Mouse (Mus musculus) embryonic facial prominence, embryonic 11.5 days (tissue): Measurements from ENCODE around the gene Abcd2. TPM values are rescaled to one million over a fixed set of nuclear protein-coding genes. Genes with fewer than 3 reads are reported as not detected.

Experiments used
- ATAC-seq: fragments of 200-750 bp; cut with Nextera tagmentation; replicated peaks from 2 replicates; pipeline ENCODE4 v1.8.0; 2017; ENCODE audit warnings: low read depth; ENCODE audit not compliant: insufficient number of reproducible peaks, low FRiP score, low TSS enrichment
- DNase-seq: peaks from one replicate; pipeline ENCODE4 v3.0.0-alpha.2; 2015; ENCODE audit warnings: low spot score
- H3K27ac ChIP-seq: fragments of 300-500 bp; sonication (generic); replicated peaks from 2 replicates; pipeline ENCODE4 v1.5.1; 2014; ENCODE audit warnings: mild to moderate bottlenecking, low read depth, low read length, control low read depth
- H3K27me3 ChIP-seq: fragments of 300-500 bp; sonication (generic); 2 replicates; pipeline ENCODE4 v1.6.1; 2014; ENCODE audit warnings: mild to moderate bottlenecking, low read length, moderate library complexity, mixed read lengths; ENCODE audit not compliant: control insufficient read depth, insufficient read depth
- H3K36me3 ChIP-seq: fragments of 300-500 bp; sonication (generic); replicated peaks from 2 replicates; pipeline ENCODE4 v1.6.1; 2014; ENCODE audit warnings: low read depth, mild to moderate bottlenecking, low read length, moderate library complexity, mixed read lengths; ENCODE audit not compliant: control insufficient read depth, insufficient read depth
- H3K4me1 ChIP-seq: fragments of 300-500 bp; sonication (generic); 2 replicates; pipeline ENCODE4 v1.6.1; 2014; ENCODE audit warnings: low read length, mixed read lengths; ENCODE audit not compliant: control insufficient read depth, insufficient read depth
- H3K4me2 ChIP-seq: fragments of 300-500 bp; sonication (generic); 2 replicates; pipeline ENCODE4 v1.6.1; 2014; ENCODE audit warnings: low read depth, mild to moderate bottlenecking, control low read depth, low read length, moderate library complexity
- H3K4me3 ChIP-seq: fragments of 300-500 bp; sonication (generic); 2 replicates; pipeline ENCODE4 v1.5.1; 2014; ENCODE audit warnings: low read depth, low read length, control low read depth
- H3K9ac ChIP-seq: fragments of 300-500 bp; sonication (generic); replicated peaks from 2 replicates; pipeline ENCODE4 v1.6.1; 2014; ENCODE audit warnings: mild to moderate bottlenecking, control low read depth, low read length
- H3K9me3 ChIP-seq: fragments of 300-500 bp; sonication (generic); replicated peaks from 2 replicates; pipeline ENCODE4 v1.6.1; 2016; ENCODE audit warnings: mild to moderate bottlenecking, low read length, inconsistent platforms, mixed read lengths; ENCODE audit not compliant: control insufficient read depth
- WGBS: fragments of 180-500 bp; shearing (Covaris S2); extraction: QIAGEN DNeasy Blood & Tissue Kit; methylation state at CpG from one replicate; pipeline ENCODE4 v1.1.7; 2014; 5-methylcytosine and 5-hydroxymethylcytosine counted together
- polyA plus RNA-seq: library from polyadenylated mRNA; unstranded; fragments of >200 nt; fragmentation: Nextera tagmentation; extraction: Ambion mirVana; gene quantifications from 2 replicates; pipeline ENCODE4 v1.2.1, GENCODE M21; 2014

Abcd2 gene
- polyA plus RNA-seq, 1 experiment from 2014 or later: 10.1 TPM

DNA sequence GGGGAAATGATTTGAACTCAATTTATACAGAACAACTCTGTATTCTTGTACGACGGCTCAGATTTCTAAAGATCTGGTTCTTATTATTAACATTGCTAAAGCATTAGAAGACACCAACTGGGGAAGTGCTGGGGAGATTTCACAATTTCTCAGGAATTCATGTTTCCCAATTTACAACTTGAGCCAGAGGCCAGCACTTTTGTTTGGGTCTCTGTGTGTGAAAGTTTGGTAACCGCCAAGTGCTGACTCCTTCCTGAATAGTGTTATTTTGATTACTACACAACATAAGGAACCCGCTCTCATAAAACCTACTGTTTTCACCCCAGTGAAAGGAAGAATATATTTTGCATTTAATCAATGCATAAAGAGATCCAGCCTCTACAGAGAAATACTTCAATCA is 19.4 kb downstream of the Abcd2 start:
- Histone ChIP-seq H3K4me3 (no peak overlapping the region), H3K4me1 (no peaks in the 10 kb centered on the region), H3K9ac (no peak overlapping the region), H3K27ac (no peak overlapping the region), H3K9me3 (no peaks in the 10 kb centered on the region), H3K27me3 (no peaks in the 10 kb centered on the region), H3K36me3 (no peaks in the 10 kb centered on the region), H3K4me2 (no peak overlapping the region)
- WGBS: 49% methylated on average over 4 of the region's 4 CpGs
- DNase-seq (peak; percentile 69), ATAC-seq (no peak)

- H3K27ac ChIP-seq: 0 out of 2 replicates have a peak overlapping the region, but pooled peaks have one; percentile 20
- H3K27me3 ChIP-seq: no peaks in the 10 kb centered on the region
- H3K9ac ChIP-seq: no peak overlapping the region
- H3K4me3 ChIP-seq: no peak overlapping the region
- no peaks in the 10 kb centered on the region for H3K9me3 ChIP-seq
- DNase-seq: no peak
- ATAC-seq: no peak
- H3K36me3 ChIP-seq: no peaks in the 10 kb centered on the region
- no peak overlapping the region for H3K4me2 ChIP-seq
- WGBS: 71% methylated on average over 4 of the region's 4 CpGs
- H3K4me1 ChIP-seq: no peaks in the 10 kb centered on the region
These were observed 20.3 kb downstream of the Abcd2 start for GRCm38 (mm10) chr15:91171332-91171731.

DNA sequence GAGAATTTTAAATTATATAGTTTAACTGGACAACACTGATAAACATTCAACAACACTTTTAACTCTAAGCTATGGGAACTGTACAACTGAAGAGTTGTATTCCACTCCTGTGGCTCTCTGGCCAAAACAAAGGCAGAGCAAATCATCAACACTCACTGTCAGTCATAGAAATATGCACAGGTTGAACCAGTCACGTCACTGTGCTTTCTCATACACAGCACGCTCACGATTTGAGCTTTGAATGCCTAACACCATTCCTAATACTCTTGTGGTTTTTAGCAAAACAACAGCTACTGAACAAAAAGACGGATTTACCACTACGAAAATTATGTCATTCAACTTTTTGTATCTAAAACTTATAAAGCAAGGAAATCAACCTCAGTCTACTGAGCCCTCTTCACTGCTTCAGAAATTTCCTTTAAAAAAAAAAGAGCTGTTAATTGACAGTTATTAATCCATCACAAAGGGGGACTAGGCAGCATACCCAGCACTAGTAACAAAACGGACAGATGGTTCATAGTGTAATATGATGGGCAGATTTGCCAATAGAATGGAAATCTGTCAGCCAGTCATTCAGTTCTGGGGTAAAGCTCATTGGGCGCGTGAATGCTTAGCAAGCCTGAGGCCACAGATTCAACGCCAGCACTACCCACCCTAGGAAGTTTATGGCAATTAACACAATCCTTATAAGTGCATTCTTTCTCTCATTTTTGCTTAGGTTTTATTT is 20.8 kb downstream of the Abcd2 start:
- no peak overlapping the region for H3K4me2 ChIP-seq
- H3K36me3 ChIP-seq: no peaks in the 10 kb centered on the region
- H3K27ac ChIP-seq: no peak overlapping the region
- DNase-seq: no peak
- ATAC-seq: no peak
- no peak overlapping the region for H3K4me3 ChIP-seq
- H3K27me3 ChIP-seq: no peaks in the 10 kb centered on the region
- H3K4me1 ChIP-seq: no peaks in the 10 kb centered on the region
- WGBS: 78% methylated on average over 9 of the region's 9 CpGs
- H3K9me3 ChIP-seq: no peaks in the 10 kb centered on the region
- H3K9ac ChIP-seq: no peak overlapping the region

- H3K4me3 ChIP-seq: no peak overlapping the region
- 89% methylated on average over 13 of the region's 13 CpGs for WGBS
- DNase-seq (no peak), ATAC-seq (no peak)
- no peaks in the 10 kb centered on the region for H3K36me3 ChIP-seq
- no peaks in the 10 kb centered on the region for H3K9me3 ChIP-seq
- no peak overlapping the region for H3K9ac ChIP-seq
- H3K4me1 ChIP-seq: no peaks in the 10 kb centered on the region
- no peaks in the 10 kb centered on the region for H3K27me3 ChIP-seq
- no peak overlapping the region for H3K4me2 ChIP-seq
- no peak overlapping the region for H3K27ac ChIP-seq
These were observed 23.6 kb downstream of the Abcd2 start for GRCm38 (mm10) chr15:91167850-91168562.

DNA sequence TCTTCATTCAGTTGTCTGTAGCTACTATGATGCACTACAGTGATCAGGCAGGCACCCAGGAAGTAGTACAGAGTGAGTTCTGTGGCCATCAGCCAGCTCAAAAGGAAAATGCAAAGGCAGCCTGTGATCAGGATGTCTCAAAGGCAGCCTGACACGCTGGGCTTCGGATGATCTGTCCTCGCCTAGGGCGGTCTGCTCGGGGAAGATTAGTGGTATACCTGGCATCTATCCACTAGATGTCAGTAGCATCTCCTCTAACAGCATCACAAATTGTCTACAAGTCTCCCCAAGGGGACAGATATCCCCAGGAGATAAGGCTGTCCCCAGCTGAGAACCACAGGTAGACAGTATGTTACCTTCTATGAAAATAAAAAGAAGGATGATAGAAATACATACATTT is 26.6 kb downstream of the Abcd2 start:
- H3K9me3 ChIP-seq: no peaks in the 10 kb centered on the region
- WGBS: 9% methylated on average over 5 of the region's 5 CpGs
- no peak overlapping the region for H3K4me3 ChIP-seq
- no peaks in the 10 kb centered on the region for H3K4me1 ChIP-seq
- no peak overlapping the region for H3K9ac ChIP-seq
- no peaks in the 10 kb centered on the region for H3K36me3 ChIP-seq
- H3K27me3 ChIP-seq: no peaks in the 10 kb centered on the region
- H3K27ac ChIP-seq: no peak overlapping the region
- ATAC-seq: no peak
- DNase-seq: peak; percentile 56
- H3K4me2 ChIP-seq: no peak overlapping the region

DNA sequence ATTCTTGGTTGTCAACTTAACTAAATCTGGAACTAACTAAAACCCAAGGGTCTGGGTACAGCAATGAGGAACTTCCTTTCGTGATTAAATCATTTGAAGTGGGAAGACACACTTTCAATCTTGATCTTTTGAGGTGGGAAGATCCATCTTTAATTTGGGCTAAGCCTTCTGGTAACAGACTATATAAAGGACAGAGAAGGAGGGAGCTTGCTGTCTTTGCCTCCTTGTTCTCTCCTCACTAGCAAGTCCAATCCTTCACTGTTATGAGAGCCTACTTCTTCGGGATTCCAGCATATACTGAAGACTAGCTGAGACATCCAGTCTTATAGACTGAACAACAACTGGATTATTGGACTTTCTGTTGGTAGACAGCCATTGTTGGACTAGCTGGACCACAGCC is 28.1 kb downstream of the Abcd2 start:
- no peak for ATAC-seq
- H3K9ac ChIP-seq: no peak overlapping the region
- WGBS: 73% methylated on average over 2 of the region's 2 CpGs

DNA sequence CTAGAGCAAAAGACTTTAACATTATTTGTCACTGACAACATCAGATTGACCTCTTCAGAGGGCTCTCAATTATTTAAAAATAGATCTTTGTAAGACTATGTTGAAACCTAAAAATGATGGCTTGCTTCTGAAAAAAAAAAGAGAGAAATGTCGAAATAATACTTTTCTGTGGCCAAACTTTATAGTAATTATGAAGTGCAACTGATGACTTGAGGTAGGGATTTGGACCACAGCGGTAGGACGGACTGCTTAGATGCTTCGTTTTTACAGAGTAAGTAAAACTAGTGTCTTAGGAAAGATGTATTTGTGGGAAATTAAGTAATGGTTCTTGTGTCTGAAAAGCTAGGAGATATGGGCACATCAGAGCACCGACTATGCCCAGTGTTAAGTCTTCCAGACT is 30.4 kb downstream of the Abcd2 start:
- no peaks in the 10 kb centered on the region for H3K27me3 ChIP-seq
- H3K9ac ChIP-seq: no peak overlapping the region
- H3K9me3 ChIP-seq: no peaks in the 10 kb centered on the region
- H3K4me2 ChIP-seq: no peak overlapping the region
- H3K4me1 ChIP-seq: no peaks in the 10 kb centered on the region
- no peak overlapping the region for H3K27ac ChIP-seq
- WGBS: 90% methylated on average over 5 of the region's 5 CpGs
- DNase-seq: no peak
- no peaks in the 10 kb centered on the region for H3K36me3 ChIP-seq
- H3K4me3 ChIP-seq: no peak overlapping the region
- no peak for ATAC-seq

More for the DNA sequence above, 28.1 kb downstream of the Abcd2 start:
- no peak overlapping the region for H3K4me2 ChIP-seq
- no peak overlapping the region for H3K4me3 ChIP-seq
- no peaks in the 10 kb centered on the region for H3K27me3 ChIP-seq
- H3K9me3 ChIP-seq: no peaks in the 10 kb centered on the region
- H3K27ac ChIP-seq: no peak overlapping the region
- DNase-seq: no peak
- H3K36me3 ChIP-seq: no peaks in the 10 kb centered on the region
- H3K4me1 ChIP-seq: no peaks in the 10 kb centered on the region

DNA sequence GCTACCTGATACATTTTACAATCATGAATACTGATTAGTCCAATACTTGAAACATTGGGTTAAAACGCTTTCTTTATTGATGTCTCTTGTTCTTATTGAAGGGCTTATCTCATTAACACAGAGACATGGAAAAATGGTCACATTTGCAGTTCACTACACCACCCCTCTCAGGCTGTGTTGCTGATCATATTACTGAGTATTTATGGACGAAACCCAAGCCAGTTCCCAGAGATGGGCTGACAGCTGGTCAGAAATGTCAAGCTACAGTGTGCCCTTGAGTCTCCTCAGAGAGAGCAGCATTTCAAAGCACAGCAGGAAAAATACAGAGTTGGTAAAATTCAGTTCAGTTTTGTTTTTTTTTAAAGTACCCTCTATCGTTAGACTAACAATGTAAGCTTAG is 38.3 kb downstream of the Abcd2 start:
- 64% methylated on average over 3 of the region's 3 CpGs for WGBS
- no peaks in the 10 kb centered on the region for H3K9me3 ChIP-seq
- DNase-seq (no peak), ATAC-seq (no peak)
- no peak overlapping the region for H3K4me2 ChIP-seq
- H3K9ac ChIP-seq: no peak overlapping the region
- H3K4me3 ChIP-seq: no peak overlapping the region
- H3K27ac ChIP-seq: no peak overlapping the region
- H3K4me1 ChIP-seq: no peaks in the 10 kb centered on the region
- no peaks in the 10 kb centered on the region for H3K27me3 ChIP-seq
- peaks cover 3% of the 10 kb centered on the region; the same call in 1 of the 2 replicates for H3K36me3 ChIP-seq
